Mouse (Mus musculus) myocyte (in vitro differentiated cells): Measurements from ENCODE around the gene Zscan5b. TPM values are rescaled to one million over a fixed set of nuclear protein-coding genes. Genes with fewer than 3 reads are reported as not detected.
"Not testable (repeated sequence)": the region's sequence is repeated elsewhere in the genome, so short reads cannot be mapped to it uniquely, and the experiment has no call there.

ENCODE experiments used
- H3K27me3 ChIP-seq: one replicate; pipeline ENCODE4 v1.6.1; 2011; ENCODE audit not compliant: control insufficient read depth, insufficient read depth, insufficient read length
- H3K36me3 ChIP-seq: one replicate; pipeline ENCODE4 v1.6.1; 2011; ENCODE audit not compliant: control insufficient read depth, insufficient read depth
- H3K4me2 ChIP-seq: one replicate; pipeline ENCODE4 v1.6.1; 2011; ENCODE audit warnings: low read depth, control low read depth
- H3K4me3 ChIP-seq: one replicate; pipeline ENCODE4 v1.5.1; 2011; ENCODE audit warnings: mild to moderate bottlenecking, control low read depth, moderate library complexity
- H3K79me2 ChIP-seq: one replicate; pipeline ENCODE4 v1.6.1; 2011; ENCODE audit not compliant: control insufficient read depth, insufficient read depth
- H3ac ChIP-seq: one replicate; pipeline ENCODE4 v1.6.1; 2011; ENCODE audit not compliant: control insufficient read depth, insufficient read length
- CEBPB ChIP-seq: IDR thresholded peaks from 2 replicates; pipeline ENCODE4 v1.6.1; 2011; ENCODE audit warnings: mild to moderate bottlenecking, moderate library complexity; ENCODE audit not compliant: poor library complexity, insufficient read depth, severe bottlenecking
- E2F4 ChIP-seq: IDR thresholded peaks from one replicate; pipeline ENCODE4 v1.6.1; 2011; ENCODE audit warnings: mild to moderate bottlenecking, control low read depth, moderate library complexity; ENCODE audit not compliant: insufficient read depth
- MAX ChIP-seq: IDR thresholded peaks from one replicate; pipeline ENCODE4 v1.6.1; 2011; ENCODE audit warnings: low read depth, mild to moderate bottlenecking, control low read depth
- MYOD1 ChIP-seq, 3 experiments: IDR thresholded peaks; one replicate each; pipeline ENCODE4 v1.6.1; 2011; ENCODE audit warnings: control low read depth in 2 of 3, low read depth in 2 of 3, mild to moderate bottlenecking in 2 of 3, moderate library complexity in 1 of 3; ENCODE audit not compliant: insufficient read length in 2 of 3, control insufficient read depth in 1 of 3
- MYOG ChIP-seq, 3 experiments: IDR thresholded peaks; one replicate each; pipeline ENCODE4 v1.6.1; 2011; ENCODE audit warnings: control low read depth in 2 of 3, low read depth in 2 of 3, mild to moderate bottlenecking in 2 of 3; ENCODE audit not compliant: insufficient read length in 2 of 3, control insufficient read depth in 1 of 3, insufficient read depth in 1 of 3
- POLR2A ChIP-seq: IDR thresholded peaks from one replicate; pipeline ENCODE4 v1.6.1; 2011; ENCODE audit warnings: low read depth, mild to moderate bottlenecking, control low read depth, moderate library complexity; ENCODE audit not compliant: insufficient read length
- POLR2AphosphoS2 ChIP-seq: IDR thresholded peaks from one replicate; pipeline ENCODE4 v1.6.1; 2011; ENCODE audit warnings: low read depth, control low read depth; ENCODE audit not compliant: insufficient read length
- REST ChIP-seq: IDR thresholded peaks from one replicate; pipeline ENCODE4 v1.6.1; 2011; ENCODE audit warnings: mild to moderate bottlenecking, control low read depth, moderate library complexity; ENCODE audit not compliant: insufficient read depth, insufficient read length
- SRF ChIP-seq: IDR thresholded peaks from one replicate; pipeline ENCODE4 v1.6.1; 2011; ENCODE audit warnings: low read depth; ENCODE audit not compliant: control insufficient read depth, insufficient read length
- TCF12 ChIP-seq: IDR thresholded peaks from one replicate; pipeline ENCODE4 v1.6.1; 2011; ENCODE audit warnings: mild to moderate bottlenecking, control low read depth; ENCODE audit not compliant: poor library complexity, insufficient read depth, severe bottlenecking
- TCF3 ChIP-seq: IDR thresholded peaks from one replicate; pipeline ENCODE4 v1.6.1; 2011; ENCODE audit warnings: low read depth, control low read depth; ENCODE audit not compliant: insufficient read length
- USF1 ChIP-seq: IDR thresholded peaks from one replicate; pipeline ENCODE4 v1.6.1; 2011; ENCODE audit warnings: low read depth, mild to moderate bottlenecking, control low read depth, moderate library complexity
- polyA plus RNA-seq: library from polyadenylated mRNA; unstranded; fragments of >200 nt; fragmentation: generic; extraction: Trizol; gene quantifications from one replicate; pipeline ENCODE4 v1.2.1, GENCODE M21; 2012; ENCODE audit warnings: missing spikeins

Zscan5b gene
- not detected for polyA plus RNA-seq

DNA sequence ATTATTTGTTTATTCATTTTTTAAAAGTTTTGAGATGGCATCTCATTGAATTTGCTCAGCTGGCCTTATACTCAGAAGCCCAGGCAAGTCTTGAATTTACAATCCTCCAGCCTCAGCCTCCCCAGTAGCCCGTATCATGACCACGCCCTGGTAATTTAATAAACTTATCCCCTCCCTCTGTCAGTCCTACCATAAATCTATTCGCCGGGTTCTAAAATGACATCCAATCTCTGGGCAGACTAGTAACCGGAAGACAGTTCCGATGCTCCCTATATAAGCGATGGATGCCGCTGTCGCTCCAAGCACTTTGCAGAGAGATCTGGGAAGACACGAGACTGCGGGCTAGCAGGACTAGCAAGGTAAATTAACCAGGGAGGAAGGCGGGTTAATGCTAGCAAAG, at the start of gene Zscan5b:
Zscan5b (plus strand) TSS at position 301 of the 400 bp plus-strand sequence.
- H3ac ChIP-seq, result no peak within 1 kb of the TSS
- H3K79me2 ChIP-seq, result no peaks in the 10 kb centered on the region
- no peaks in the 10 kb centered on the region for H3K27me3 ChIP-seq
- no peak within 1 kb of the TSS for H3K4me2 ChIP-seq
- no peak within 1 kb of the TSS for H3K4me3 ChIP-seq
- H3K36me3 ChIP-seq, result no peaks in the 10 kb centered on the region
- no peak for TF ChIP-seq MYOG (IDR thresholded peaks at IDR 0.05; ENCODE audit: control insufficient read depth in 1 of 3, insufficient read depth in 1 of 3, insufficient read length in 2 of 3, low read depth in 2 of 3)

DNA sequence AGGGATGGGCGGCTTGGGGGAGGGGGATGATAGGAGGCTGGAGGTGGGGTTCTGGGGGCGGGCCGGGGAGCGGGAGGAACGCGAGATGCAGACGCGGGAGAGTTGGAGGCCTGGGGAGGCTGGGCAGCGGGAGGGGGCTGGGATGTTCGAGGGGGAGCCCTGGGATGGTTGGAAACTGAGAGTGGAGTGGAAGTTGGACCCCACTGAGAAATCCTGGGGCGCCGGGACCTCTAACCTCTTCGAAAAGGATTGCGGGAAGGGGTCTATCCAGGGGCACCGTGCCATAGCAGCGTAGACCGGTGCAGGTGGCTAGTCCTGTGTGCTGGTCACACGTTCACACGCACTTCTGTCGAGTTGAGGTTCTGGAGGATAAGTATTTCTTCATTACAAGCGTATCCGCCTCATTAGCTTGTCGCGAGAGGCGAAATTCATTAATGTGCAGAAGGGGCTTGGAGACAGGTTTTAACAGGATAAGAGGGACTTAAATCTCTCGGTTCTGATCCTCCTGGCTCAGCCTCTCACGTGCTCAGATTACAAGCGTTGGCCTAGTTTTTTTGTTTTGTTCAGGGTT, 49.3 kb upstream of the Zscan5b start:
- Histone ChIP-seq H3ac (peak overlapping the region; percentile 56), H3K4me2 (peak overlapping the region; percentile 84), H3K27me3 (no peaks in the 10 kb centered on the region), H3K36me3 (no peaks in the 10 kb centered on the region), H3K79me2 (peaks cover 5% of the 10 kb centered on the region), H3K4me3 (peak overlapping the region; percentile 70)
- no peak for TF ChIP-seq TCF12
- no peak for TF ChIP-seq E2F4
- no peak for TF ChIP-seq CEBPB
- TF ChIP-seq USF1, result no peak
- no peak for TF ChIP-seq SRF
- no peak for TF ChIP-seq TCF3
- no peak for TF ChIP-seq POLR2AphosphoS2
- no peak for TF ChIP-seq MAX
- TF ChIP-seq MYOD1 (IDR thresholded peaks at IDR 0.05; ENCODE audit: control insufficient read depth in 1 of 3, insufficient read length in 2 of 3, low read depth in 2 of 3), result no peak
- TF ChIP-seq MYOG (IDR thresholded peaks at IDR 0.05; ENCODE audit: control insufficient read depth in 1 of 3, insufficient read depth in 1 of 3, insufficient read length in 2 of 3, low read depth in 2 of 3), result no peak
- TF ChIP-seq POLR2A, result no peak
- no peak for TF ChIP-seq REST

DNA sequence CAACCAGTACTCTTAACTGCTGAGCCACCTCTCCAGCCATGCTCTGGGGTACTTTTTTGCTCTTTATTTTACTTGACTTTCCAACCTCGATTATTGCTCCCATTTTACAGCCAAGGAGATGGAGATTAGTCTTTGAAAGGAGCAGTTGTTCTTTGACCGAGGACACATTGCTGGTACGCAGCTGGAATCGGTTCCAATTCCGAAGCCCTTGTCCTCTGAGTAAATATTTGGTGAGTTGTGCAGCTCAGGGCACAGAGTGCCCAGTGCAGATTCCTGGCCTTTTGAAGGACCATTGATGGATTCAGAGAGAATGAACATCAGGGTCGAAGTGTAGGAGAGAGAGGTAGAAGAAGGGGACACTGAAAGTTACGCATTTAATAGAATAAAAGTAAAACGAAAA, 48.2 kb upstream of the Zscan5b start:
- H3K4me3 ChIP-seq, result no peak overlapping the region
- no peak for TF ChIP-seq POLR2AphosphoS2
- no peak for TF ChIP-seq USF1
- no peak for TF ChIP-seq MYOD1 (IDR thresholded peaks at IDR 0.05; ENCODE audit: control insufficient read depth in 1 of 3, insufficient read length in 2 of 3, low read depth in 2 of 3)
- TF ChIP-seq TCF3, result no peak
- TF ChIP-seq POLR2A, result no peak
- TF ChIP-seq MAX, result no peak
- TF ChIP-seq MYOG (IDR thresholded peaks at IDR 0.05; ENCODE audit: control insufficient read depth in 1 of 3, insufficient read depth in 1 of 3, insufficient read length in 2 of 3, low read depth in 2 of 3), result no peak
- no peak for TF ChIP-seq SRF
- TF ChIP-seq TCF12, result no peak
- no peak for TF ChIP-seq E2F4
- no peak for TF ChIP-seq CEBPB
- no peak overlapping the region for H3K4me2 ChIP-seq
- H3ac ChIP-seq, result no peak overlapping the region
- peaks cover 5% of the 10 kb centered on the region for H3K79me2 ChIP-seq
- no peaks in the 10 kb centered on the region for H3K27me3 ChIP-seq
- H3K36me3 ChIP-seq, result no peaks in the 10 kb centered on the region

DNA sequence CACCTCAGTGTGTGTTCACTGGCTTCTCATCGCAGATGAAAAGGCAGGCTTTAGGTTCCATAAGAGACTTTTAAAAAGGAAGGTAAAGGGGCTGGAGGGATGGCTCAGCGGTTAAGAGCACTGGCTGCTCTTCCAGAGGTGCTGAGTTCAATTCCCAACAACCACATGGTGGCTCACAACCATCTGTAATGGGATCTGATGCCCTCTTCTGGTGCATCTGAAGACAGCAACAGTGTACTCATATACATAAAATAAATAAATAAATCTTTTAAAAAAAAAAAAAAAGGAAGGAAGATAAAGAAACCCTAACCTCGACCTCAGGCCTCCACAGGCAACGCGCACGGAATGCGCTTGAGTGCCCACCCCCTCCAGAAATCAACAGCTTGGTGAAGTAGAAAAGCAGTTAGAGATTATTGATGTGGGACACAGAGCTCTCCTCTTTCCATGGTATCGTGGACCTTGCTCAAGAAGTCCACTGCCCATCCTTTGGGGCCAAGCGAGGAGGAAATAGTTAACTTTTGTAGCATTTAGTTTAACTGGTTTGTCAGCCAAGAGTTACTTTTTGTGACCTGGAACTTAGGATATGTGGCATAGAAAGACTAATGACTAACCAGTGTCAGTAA, 47.6 kb upstream of the Zscan5b start:
- H3K36me3 ChIP-seq, H3K79me2 ChIP-seq, H3ac ChIP-seq, H3K4me2 ChIP-seq, H3K4me3 ChIP-seq, H3K27me3 ChIP-seq: not testable (repeated sequence)

DNA sequence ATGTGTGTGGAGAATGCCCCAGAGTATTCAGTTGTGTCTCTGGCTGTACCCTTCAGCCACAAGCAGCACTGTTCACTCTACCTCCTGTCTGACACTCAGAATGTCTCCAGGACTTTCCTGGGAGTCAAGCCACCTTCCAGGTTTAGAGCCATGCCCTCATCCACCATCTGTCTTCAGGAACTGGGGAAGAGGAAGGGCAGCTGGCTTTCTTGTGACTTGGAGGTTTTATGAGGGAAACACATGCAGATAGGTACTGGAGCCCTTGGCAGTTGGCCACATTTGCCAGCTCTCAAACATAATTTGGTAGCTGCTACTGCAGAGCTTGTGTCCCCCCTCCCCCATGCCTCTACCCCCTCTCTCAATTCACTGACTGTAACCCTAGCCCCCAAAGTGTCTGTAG, 43.1 kb upstream of the Zscan5b start:
- Histone ChIP-seq H3K27me3 (no peaks in the 10 kb centered on the region), H3ac (no peak overlapping the region), H3K36me3 (no peaks in the 10 kb centered on the region), H3K4me3 (no peak overlapping the region), H3K4me2 (no peak overlapping the region), H3K79me2 (no peaks in the 10 kb centered on the region)
- TF ChIP-seq SRF (no peak), MYOD1 (IDR thresholded peaks at IDR 0.05; ENCODE audit: control insufficient read depth in 1 of 3, insufficient read length in 2 of 3, low read depth in 2 of 3) (no peak), CEBPB (no peak), POLR2AphosphoS2 (no peak), MYOG (IDR thresholded peaks at IDR 0.05; ENCODE audit: control insufficient read depth in 1 of 3, insufficient read depth in 1 of 3, insufficient read length in 2 of 3, low read depth in 2 of 3) (no peak), MAX (no peak)
